Mouse (Mus musculus) MEL (cell line): ENCODE measurements around the gene Sos1. TPM values are rescaled to one million over a fixed set of nuclear protein-coding genes. Genes with fewer than 3 reads are reported as not detected.

Experiments used
- DNase-seq: peaks from one replicate; pipeline ENCODE4 v3.0.0; 2011; ENCODE audit warnings: low read depth, low spot score
- H3K27ac ChIP-seq: 2 replicates; pipeline ENCODE4 v1.5.1; 2012; ENCODE audit warnings: low read depth, mild to moderate bottlenecking, control low read depth, low read length, moderate library complexity; ENCODE audit not compliant: control insufficient read depth
- H3K27me3 ChIP-seq, 2 experiments: fragments of 150-350 bp in 1 of 2; sonication (generic) in 1 of 2; 2 replicates each; pipeline ENCODE4 v1.6.1; 2012; ENCODE audit warnings: low read length in 2 of 2, mild to moderate bottlenecking in 2 of 2, improper control_type of control experiment in 1 of 2, moderate library complexity in 1 of 2; ENCODE audit not compliant: insufficient read depth in 2 of 2, control insufficient read depth in 1 of 2
- H3K36me3 ChIP-seq, 2 experiments: 2 replicates each; pipeline ENCODE4 v1.6.1; 2012 to 2014; ENCODE audit warnings: low read length in 2 of 2, improper control_type of control experiment in 1 of 2, inconsistent platforms in 1 of 2, mild to moderate bottlenecking in 1 of 2; ENCODE audit not compliant: insufficient read depth in 2 of 2, control insufficient read depth in 1 of 2
- H3K4me1 ChIP-seq, 2 experiments: fragments of 150-350 bp in 1 of 2; sonication (generic) in 1 of 2; 2 replicates each; pipeline ENCODE4 v1.6.1; 2012; ENCODE audit warnings: low read length in 2 of 2, improper control_type of control experiment in 1 of 2, mild to moderate bottlenecking in 1 of 2; ENCODE audit not compliant: insufficient read depth in 2 of 2, control insufficient read depth in 1 of 2
- H3K4me3 ChIP-seq, 2 experiments: fragments of 150-350 bp in 1 of 2; sonication (generic) in 1 of 2; 2 replicates each; pipeline ENCODE4 v1.5.1; 2012; ENCODE audit warnings: low read depth in 2 of 2, low read length in 2 of 2, mild to moderate bottlenecking in 2 of 2, moderate library complexity in 2 of 2, control low read depth in 1 of 2, improper control_type of control experiment in 1 of 2; ENCODE audit not compliant: control insufficient read depth in 1 of 2, insufficient read depth in 1 of 2
- H3K79me2 ChIP-seq: 2 replicates; pipeline ENCODE4 v1.6.1; 2012; ENCODE audit warnings: mild to moderate bottlenecking, low read length, moderate library complexity; ENCODE audit not compliant: control insufficient read depth, poor library complexity, insufficient read depth
- H3K9ac ChIP-seq: 2 replicates; pipeline ENCODE4 v1.6.1; 2012; ENCODE audit warnings: low read depth, mild to moderate bottlenecking, control low read depth, low read length, moderate library complexity; ENCODE audit not compliant: control insufficient read depth, poor library complexity, severe bottlenecking
- H3K9me3 ChIP-seq: fragments of 150-350 bp; sonication (generic); replicated peaks from 2 replicates; pipeline ENCODE4 v1.6.1; 2012; ENCODE audit warnings: mild to moderate bottlenecking, low read length, improper control_type of control experiment, moderate library complexity; ENCODE audit not compliant: insufficient read depth
- CHD1 ChIP-seq: IDR thresholded peaks from 2 replicates; pipeline ENCODE4 v1.6.1; 2012; ENCODE audit warnings: low read depth, mild to moderate bottlenecking, inconsistent platforms, low read length, improper control_type of control experiment
- CHD2 ChIP-seq: IDR thresholded peaks from 2 replicates; pipeline ENCODE4 v1.6.1; 2011; ENCODE audit warnings: low read length, improper control_type of control experiment
- CTCF ChIP-seq, 3 experiments: IDR thresholded peaks in 2 of 3; conservative IDR thresholded peaks in 1 of 3; 2 replicates each; pipeline ENCODE4 v1.5.1; 2011 to 2012; ENCODE audit warnings: low read length in 3 of 3, low read depth in 2 of 3, mild to moderate bottlenecking in 2 of 3, improper control_type of control experiment in 1 of 3, inconsistent platforms in 1 of 3, mixed read lengths in 1 of 3, moderate library complexity in 1 of 3; ENCODE audit not compliant: control insufficient read depth in 1 of 3, insufficient read depth in 1 of 3, poor library complexity in 1 of 3, severe bottlenecking in 1 of 3
- E2F4 ChIP-seq: IDR thresholded peaks from 2 replicates; pipeline ENCODE4 v1.6.1; 2011; ENCODE audit warnings: low read depth, low read length, improper control_type of control experiment, borderline replicate concordance
- ELF1 ChIP-seq: IDR thresholded peaks from 2 replicates; pipeline ENCODE4 v1.6.1; 2014; ENCODE audit warnings: low read depth, mild to moderate bottlenecking, inconsistent platforms, low read length, improper control_type of control experiment, moderate library complexity
- EP300 ChIP-seq, 2 experiments: IDR thresholded peaks; 2 replicates each; pipeline ENCODE4 v1.6.1; 2011; ENCODE audit warnings: improper control_type of control experiment in 2 of 2, low read length in 2 of 2, low read depth in 1 of 2, mild to moderate bottlenecking in 1 of 2
- ETS1 ChIP-seq: IDR thresholded peaks from 2 replicates; pipeline ENCODE4 v1.6.1; 2012; ENCODE audit warnings: low read depth, mild to moderate bottlenecking, inconsistent platforms, low read length, improper control_type of control experiment, moderate library complexity
- GATA1 ChIP-seq: IDR thresholded peaks from 2 replicates; pipeline ENCODE4 v1.6.1; 2011; ENCODE audit warnings: low read depth, low read length, improper control_type of control experiment
- KAT2A ChIP-seq: conservative IDR thresholded peaks from 2 replicates; pipeline ENCODE4 v1.6.1; 2012; ENCODE audit warnings: low read depth, low read length, improper control_type of control experiment, inconsistent platforms
- MXI1 ChIP-seq: IDR thresholded peaks from 2 replicates; pipeline ENCODE4 v1.6.1; 2011; ENCODE audit warnings: mild to moderate bottlenecking, low read depth, low read length, improper control_type of control experiment
- MYB ChIP-seq: IDR thresholded peaks from 2 replicates; pipeline ENCODE4 v1.6.1; 2011; ENCODE audit warnings: mild to moderate bottlenecking, low read depth, low read length, improper control_type of control experiment
- MYC ChIP-seq: IDR thresholded peaks from 2 replicates; pipeline ENCODE4 v1.6.1; 2011; ENCODE audit warnings: low read depth, mild to moderate bottlenecking, low read length, improper control_type of control experiment, moderate library complexity
- NELFE ChIP-seq: IDR thresholded peaks from 2 replicates; pipeline ENCODE4 v1.6.1; 2011; ENCODE audit warnings: low read depth, low read length, improper control_type of control experiment
- POLR2A ChIP-seq, 2 experiments: IDR thresholded peaks; 2 replicates each; pipeline ENCODE4 v1.6.1; 2011 to 2012; ENCODE audit warnings: low read length in 2 of 2, mild to moderate bottlenecking in 2 of 2, control low read depth in 1 of 2, improper control_type of control experiment in 1 of 2, low read depth in 1 of 2, moderate library complexity in 1 of 2; ENCODE audit not compliant: control insufficient read depth in 1 of 2, insufficient read depth in 1 of 2, poor library complexity in 1 of 2
- POLR2AphosphoS2 ChIP-seq: IDR thresholded peaks from 2 replicates; pipeline ENCODE4 v1.6.1; 2011; ENCODE audit warnings: low read length, improper control_type of control experiment
- SIN3A ChIP-seq: IDR thresholded peaks from 2 replicates; pipeline ENCODE4 v1.6.1; 2012; ENCODE audit warnings: low read length, improper control_type of control experiment, inconsistent platforms
- SMC3 ChIP-seq: IDR thresholded peaks from 2 replicates; pipeline ENCODE4 v1.6.1; 2011; ENCODE audit warnings: low read depth, low read length, improper control_type of control experiment
- TAL1 ChIP-seq: IDR thresholded peaks from 2 replicates; pipeline ENCODE4 v1.6.1; 2012; ENCODE audit warnings: mild to moderate bottlenecking, inconsistent platforms, low read length, moderate library complexity, mixed read lengths
- TCF12 ChIP-seq: IDR thresholded peaks from 2 replicates; pipeline ENCODE4 v1.6.1; 2014; ENCODE audit warnings: low read depth, mild to moderate bottlenecking, inconsistent platforms, low read length, improper control_type of control experiment, moderate library complexity
- ZNF384 ChIP-seq: IDR thresholded peaks from 2 replicates; pipeline ENCODE4 v1.6.1; 2012; ENCODE audit warnings: low read depth, mild to moderate bottlenecking, inconsistent platforms, low read length, improper control_type of control experiment
- polyA plus RNA-seq, 2 experiments: library from polyadenylated mRNA; stranded (reverse) in 1 of 2; unstranded in 1 of 2; fragments of >175 nt in 1 of 2; fragments of >200 nt in 1 of 2; gene quantifications; 2 replicates each; pipeline versions ENCODE4 v1.2.1 to v1.2.4; 2012; ENCODE audit warnings: low replicate concordance in 2 of 2, low read depth in 1 of 2; ENCODE audit not compliant: insufficient read length in 2 of 2, insufficient read depth in 1 of 2, missing spikeins in 1 of 2
- total RNA-seq: library from RNA; depleted of rRNA; stranded (reverse); fragments of 300-350 nt; gene quantifications from 2 replicates; pipeline ENCODE4 v1.2.3, GENCODE M21; 2012

The Sos1 gene
- total and polyA plus RNA-seq, 3 experiments: 4.6 to 20.3 (median 12.1) TPM

DNA sequence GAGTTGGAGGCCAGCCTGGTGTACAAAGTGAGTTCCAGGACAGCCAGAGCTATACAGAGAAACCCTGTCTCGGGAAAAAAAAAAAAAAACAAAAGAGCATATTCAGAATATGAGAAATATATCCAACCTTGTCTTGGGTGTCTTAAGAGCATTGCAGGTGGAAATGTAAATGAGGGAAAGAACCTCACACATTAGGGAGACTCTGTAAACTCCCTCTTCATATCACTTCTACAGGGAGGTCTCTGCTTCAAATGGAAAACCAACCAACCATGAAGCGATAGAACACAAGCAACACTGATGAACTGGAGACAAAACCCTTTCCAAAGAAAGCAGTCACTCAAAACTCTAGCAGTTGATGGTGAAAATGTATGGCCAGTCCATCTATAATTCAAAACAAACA lies 2.6 kb downstream of the Sos1 start:
- Histone ChIP-seq H3K36me3 (peaks cover 10 to 54% of the 10 kb centered on the region in 2 experiments; a peak in 3 of 4 replicates), H3K9me3 (no peaks in the 10 kb centered on the region), H3K27ac (peak overlapping the region; percentile 62; the same call in 1 of the 2 replicates), H3K79me2 (peaks cover 66% of the 10 kb centered on the region), H3K4me1 (peaks cover 20 to 38% of the 10 kb centered on the region in 2 experiments), H3K9ac (peak overlapping the region; percentile 96), H3K4me3 (no peak overlapping the region), H3K27me3 (no peaks in the 10 kb centered on the region)
- no peak for DNase-seq
- TF ChIP-seq CHD2 (no peak), MYB (no peak), E2F4 (no peak), CTCF (IDR thresholded peaks at IDR 0.05 in 2 of 3, conservative IDR thresholded peaks at IDR 0.05 in 1 of 3; ENCODE audit: control insufficient read depth in 1 of 3, insufficient read depth in 1 of 3, low read depth in 2 of 3, low read length in 3 of 3, poor library complexity in 1 of 3, severe bottlenecking in 1 of 3) (no peak), ZNF384 (no peak), GATA1 (no peak), CHD1 (no peak), TAL1 (no peak), EP300 (IDR thresholded peaks at IDR 0.05; ENCODE audit: low read depth in 1 of 2, low read length in 2 of 2) (no peak), POLR2A (IDR thresholded peaks at IDR 0.05; ENCODE audit: control insufficient read depth in 1 of 2, insufficient read depth in 1 of 2, low read depth in 1 of 2, low read length in 2 of 2, poor library complexity in 1 of 2) (no peak), ETS1 (no peak), NELFE (no peak), ELF1 (no peak), POLR2AphosphoS2 (no peak), SMC3 (no peak)

GRCm38 (mm10) chr17:80476496-80476895 lies 3.8 kb downstream of the Sos1 start:
- Histone ChIP-seq H3K4me3 (peak overlapping the region in 1 of 2 experiments; percentile 25; a peak in 1 of 4 replicates), H3K9ac (peak overlapping the region; percentile 1; the same call in 1 of the 2 replicates), H3K27me3 (no peaks in the 10 kb centered on the region), H3K27ac (peak overlapping the region; percentile 62), H3K79me2 (peaks cover 75% of the 10 kb centered on the region), H3K9me3 (no peaks in the 10 kb centered on the region), H3K4me1 (peaks cover 25 to 43% of the 10 kb centered on the region in 2 experiments), H3K36me3 (peaks cover 10 to 57% of the 10 kb centered on the region in 2 experiments; a peak in 3 of 4 replicates)
- peak; percentile 77 for TF ChIP-seq GATA1
- peak; percentile 82 for TF ChIP-seq TCF12
- peak; percentile 24; the same call in 1 of the 2 replicates for TF ChIP-seq MYC
- peak; percentile 73 for TF ChIP-seq SIN3A
- TF ChIP-seq POLR2AphosphoS2: no peak
- TF ChIP-seq KAT2A: no peak
- TF ChIP-seq ETS1: 0 out of 2 replicates have a peak, but pooled peaks have one; percentile 25
- no peak for TF ChIP-seq POLR2A (IDR thresholded peaks at IDR 0.05; ENCODE audit: control insufficient read depth in 1 of 2, insufficient read depth in 1 of 2, low read depth in 1 of 2, low read length in 2 of 2, poor library complexity in 1 of 2)
- peak; percentile 78 for TF ChIP-seq TAL1
- peak; percentile 92 for TF ChIP-seq MXI1
- TF ChIP-seq EP300 (IDR thresholded peaks at IDR 0.05; ENCODE audit: low read depth in 1 of 2, low read length in 2 of 2): peak; percentile 73 to 82
- TF ChIP-seq, all 39 proteins: peak for 8
- DNase-seq: peak; percentile 87
